Mouse (Mus musculus) testis, postnatal 10 days (tissue): ENCODE data around the gene Utrn.

Source experiments
- DNase-seq: peaks from one replicate; pipeline ENCODE4 v3.0.0; 2021; ENCODE audit warnings: low spot score

Utrn gene

GRCm38 (mm10) chr10:12591946-12592345 lies 277.2 kb downstream of the Utrn start:
- no peak for DNase-seq

- DNase-seq: no peak
Measured at GRCm38 (mm10) chr10:12588051-12588450, 281.1 kb downstream of the Utrn start.

- DNase-seq: no peak
Measured at GRCm38 (mm10) chr10:12587318-12587717, 281.8 kb downstream of the Utrn start.

GRCm38 (mm10) chr10:12586825-12587224 lies 282.3 kb downstream of the Utrn start:
- DNase-seq: no peak

DNA sequence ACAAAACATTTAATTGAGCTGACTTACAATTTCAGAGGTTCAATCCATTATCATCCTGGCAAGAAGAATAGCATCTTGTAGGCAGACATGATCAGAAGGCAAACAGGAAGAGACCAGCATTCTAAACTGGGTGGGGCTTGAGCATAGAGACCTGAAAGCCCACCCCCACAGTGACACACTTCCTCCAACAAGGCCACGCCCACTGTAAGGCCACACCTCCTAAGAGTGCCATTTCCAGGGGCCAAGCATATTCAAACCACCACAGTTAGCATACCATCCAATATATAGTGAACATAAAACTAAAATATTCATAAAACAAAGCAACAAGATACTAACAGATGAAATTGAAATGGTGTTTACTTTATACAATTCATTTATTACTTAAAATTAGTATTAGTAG lies 283.0 kb downstream of the Utrn start:
- DNase-seq: no peak

DNA sequence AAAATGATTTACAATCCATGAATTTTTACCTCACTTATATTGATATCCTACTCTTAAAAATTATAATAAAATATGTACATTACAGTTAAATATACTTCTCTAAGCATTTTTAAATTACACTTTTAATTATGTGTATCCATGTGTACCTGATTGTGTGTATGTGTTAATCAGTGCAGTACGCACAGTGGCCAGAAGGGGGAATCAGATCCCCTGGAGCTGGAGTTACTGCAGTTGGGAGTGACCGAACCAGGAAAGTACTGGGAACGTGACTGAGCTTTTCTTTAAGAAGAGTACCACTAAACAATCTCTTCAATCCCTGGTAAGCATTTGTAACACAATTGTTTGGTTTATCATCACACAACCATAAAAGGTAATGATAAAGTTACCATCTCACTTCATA lies 285.7 kb downstream of the Utrn start:
- DNase-seq: no peak

GRCm38 (mm10) chr10:12579048-12579447 lies 290.1 kb downstream of the Utrn start:
- no peak for DNase-seq

GRCm38 (mm10) chr10:12575849-12576435 lies 293.2 kb downstream of the Utrn start:
- no peak for DNase-seq

DNA sequence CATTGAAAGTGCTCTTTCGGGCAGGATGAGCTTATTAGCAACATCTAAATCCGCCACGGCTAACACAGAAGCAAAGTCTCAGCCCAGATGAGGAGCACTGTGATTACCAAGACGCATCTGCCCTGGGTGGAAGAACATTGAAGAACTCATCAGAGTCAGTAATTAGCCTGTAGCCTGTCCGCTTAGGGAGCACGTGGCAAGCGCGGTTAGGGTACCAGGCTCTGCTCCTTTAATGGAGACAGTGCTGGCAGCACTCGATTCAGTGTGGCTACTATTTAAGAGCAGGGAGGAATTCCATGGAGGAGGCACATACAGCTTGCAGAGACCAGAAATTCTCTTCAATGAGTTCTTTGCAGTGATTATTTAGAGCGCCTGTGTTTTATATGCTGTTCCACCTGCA lies 294.4 kb downstream of the Utrn start:
- DNase-seq: no peak

DNA sequence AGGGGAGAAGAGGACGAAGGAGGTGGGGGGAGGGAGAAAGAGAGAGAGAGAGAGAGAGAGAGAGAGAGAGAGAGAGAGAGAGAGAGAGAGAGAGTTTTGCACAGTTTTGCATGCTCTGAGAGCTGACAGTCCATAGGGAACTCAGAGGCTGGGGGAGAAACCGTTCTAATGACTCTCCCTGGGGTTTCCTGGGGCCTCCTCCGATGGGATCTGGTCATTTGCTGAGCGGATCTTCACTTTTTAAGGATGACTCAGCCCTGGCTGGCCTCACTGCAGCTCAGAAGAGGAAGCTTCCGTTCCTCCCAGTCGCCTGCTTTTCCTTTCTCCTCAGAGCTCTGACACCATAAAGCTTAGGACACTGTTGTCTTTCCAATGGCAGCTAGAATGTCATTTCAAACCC lies 295.6 kb downstream of the Utrn start:
- no peak for DNase-seq

DNA sequence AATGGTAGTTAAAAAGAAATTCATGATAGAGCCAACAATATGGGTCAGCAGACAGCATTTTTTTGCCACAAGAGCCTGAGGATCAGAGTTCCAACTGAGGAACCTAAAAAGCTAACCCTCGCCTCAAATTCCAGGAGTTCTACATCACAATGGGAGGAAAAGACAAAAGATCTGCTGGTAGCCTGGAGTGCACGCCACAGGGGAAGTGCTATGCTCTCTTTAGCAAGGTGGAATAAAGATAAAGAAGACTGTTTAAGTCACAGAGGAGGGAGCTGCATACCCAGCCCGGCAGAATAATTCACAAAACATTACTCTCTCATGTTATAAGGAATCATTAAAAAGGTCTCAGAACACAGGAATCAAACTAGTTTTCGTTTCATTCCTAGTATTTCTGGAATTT lies 296.4 kb downstream of the Utrn start:
- DNase-seq: no peak

DNA sequence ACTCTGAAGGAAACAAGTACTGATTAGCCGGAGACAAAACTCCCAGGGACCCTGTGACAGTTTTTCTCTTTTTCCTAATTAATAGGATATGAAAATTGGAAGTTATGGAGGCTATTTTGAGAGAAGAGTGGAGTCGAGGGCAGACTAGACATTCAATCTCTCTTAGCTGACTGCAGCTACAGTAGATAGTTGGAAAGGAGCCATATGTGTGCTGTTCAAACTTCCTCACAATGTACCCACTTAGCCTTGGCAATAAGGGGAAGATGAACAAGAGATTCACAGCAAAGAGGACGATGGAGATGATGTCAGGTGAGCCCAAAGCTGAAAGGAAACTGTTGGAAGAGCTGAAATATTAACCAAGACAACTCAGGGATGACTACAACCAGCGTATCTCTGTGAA lies 304.7 kb downstream of the Utrn start:
- no peak for DNase-seq

GRCm38 (mm10) chr10:12558810-12559209 lies 310.4 kb downstream of the Utrn start:
- no peak for DNase-seq

DNA sequence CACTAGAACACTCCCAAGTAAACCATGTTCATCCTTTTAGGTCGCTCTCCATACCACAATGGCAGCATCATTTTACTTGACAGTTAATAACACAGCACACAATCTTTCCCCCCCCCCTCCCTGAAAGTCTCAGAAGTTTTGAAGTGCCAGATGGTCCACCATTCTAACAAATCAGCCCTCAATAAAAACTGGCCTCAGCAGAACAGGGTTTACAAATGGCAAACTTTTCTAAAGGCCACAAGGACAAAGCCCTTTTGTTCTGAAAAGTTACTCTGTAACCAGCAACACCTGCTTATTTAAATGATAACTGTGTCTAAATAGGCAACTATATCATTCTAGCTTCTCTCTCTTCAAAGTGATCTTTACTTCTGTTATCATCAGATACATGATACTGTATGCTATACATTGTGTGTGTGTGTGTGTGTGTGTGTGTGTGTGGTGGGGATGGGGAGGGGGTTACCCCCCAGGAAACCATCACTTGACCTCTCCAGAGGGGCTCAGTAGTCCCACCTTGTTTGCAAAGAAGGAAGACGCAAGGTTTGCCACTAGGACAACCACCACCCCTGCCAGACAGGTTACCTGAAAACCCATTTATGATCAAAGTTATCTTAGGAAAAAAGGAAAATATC lies 315.0 kb downstream of the Utrn start:
- no peak for DNase-seq

GRCm38 (mm10) chr10:12552890-12553278 lies 316.3 kb downstream of the Utrn start:
- no peak for DNase-seq

- DNase-seq: no peak
Measured at GRCm38 (mm10) chr10:12552196-12552889, 316.8 kb downstream of the Utrn start.

GRCm38 (mm10) chr10:12551735-12552134 lies 317.4 kb downstream of the Utrn start:
- no peak for DNase-seq

GRCm38 (mm10) chr10:12549945-12550540 lies 319.1 kb downstream of the Utrn start:
- DNase-seq: no peak

- DNase-seq: no peak
Measured at GRCm38 (mm10) chr10:12549261-12549660, 319.9 kb downstream of the Utrn start.

GRCm38 (mm10) chr10:12548616-12549084 lies 320.5 kb downstream of the Utrn start:
- peak; percentile 43 for DNase-seq

GRCm38 (mm10) chr10:12547037-12547625 lies 322.0 kb downstream of the Utrn start:
- DNase-seq: no peak

DNA sequence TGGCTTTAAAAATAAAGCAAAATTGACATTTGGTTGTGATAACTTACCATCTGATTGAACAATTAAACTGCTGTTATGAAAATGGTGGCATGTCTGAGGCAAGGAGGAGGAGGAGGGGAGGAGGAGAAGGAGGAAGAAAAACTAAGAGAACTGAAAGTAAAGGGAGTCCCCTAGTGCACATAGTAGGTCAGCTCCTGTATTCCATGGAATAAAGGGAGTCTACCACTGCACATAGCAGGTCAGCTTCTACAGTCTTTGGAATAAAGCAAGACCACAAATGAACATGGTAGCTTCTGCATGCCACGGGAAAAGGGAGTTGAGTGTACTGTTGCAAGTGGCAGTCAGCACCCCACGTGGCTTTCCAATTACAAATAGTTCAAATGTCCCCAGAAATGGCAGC lies 323.7 kb downstream of the Utrn start:
- no peak for DNase-seq

GRCm38 (mm10) chr10:12541757-12542156 lies 327.4 kb downstream of the Utrn start:
- no peak for DNase-seq
